Mouse (Mus musculus): ENCODE results near the gene Slc34a3. TPM values are rescaled to one million over a fixed set of nuclear protein-coding genes. Genes with fewer than 3 reads are reported as not detected.
A peak's percentile ranks its signal among the peaks of the same experiment; 100 is the strongest.

Slc34a3 gene
- total and polyA plus RNA-seq, 3 experiments: not detected

GRCm38 (mm10) chr2:25195211-25196156 is 38.7 kb downstream of the Slc34a3 start:
- TF ChIP-seq POLR2AphosphoS2 (IDR thresholded peaks at IDR 0.05; ENCODE audit: low read depth, low read length): no peak
- peak; percentile 54 for TF ChIP-seq TCF12 (IDR thresholded peaks at IDR 0.05; ENCODE audit: low read depth, low read length)
- TF ChIP-seq MEF2A (IDR thresholded peaks at IDR 0.05; ENCODE audit: borderline replicate concordance, low read depth, low read length): peak; percentile 73
- TF ChIP-seq E2F4 (IDR thresholded peaks at IDR 0.05; ENCODE audit: insufficient replicate concordance, low read depth, low read length): no peak
- no peak for TF ChIP-seq PAX5 (IDR thresholded peaks at IDR 0.05; ENCODE audit: low read length)
- TF ChIP-seq CTCF (conservative IDR thresholded peaks at IDR 0.05 in 1 of 2, IDR thresholded peaks at IDR 0.05 in 1 of 2; ENCODE audit: low read depth in 2 of 2, low read length in 2 of 2): no peak
- TF ChIP-seq MXI1 (IDR thresholded peaks at IDR 0.05; ENCODE audit: low read depth, low read length): peak; percentile 68
- TF ChIP-seq MAFK (IDR thresholded peaks at IDR 0.05; ENCODE audit: insufficient replicate concordance, low read length): no peak
- no peak for TF ChIP-seq ZKSCAN1 (IDR thresholded peaks at IDR 0.05; ENCODE audit: borderline replicate concordance, low read depth, low read length)
- TF ChIP-seq HCFC1 (IDR thresholded peaks at IDR 0.05; ENCODE audit: low read depth, low read length): peak; percentile 70
- TF ChIP-seq NELFE (IDR thresholded peaks at IDR 0.05; ENCODE audit: low read depth, low read length): no peak; the same call in 1 of the 2 replicates
- no peak for TF ChIP-seq JUND (conservative IDR thresholded peaks at IDR 0.05; ENCODE audit: low read depth, low read length)
- TF ChIP-seq ELF1 (IDR thresholded peaks at IDR 0.05; ENCODE audit: low read depth, low read length): peak; percentile 95
- TF ChIP-seq EP300 (IDR thresholded peaks at IDR 0.05; ENCODE audit: low read length): no peak; the same call in 1 of the 2 replicates
- no peak for TF ChIP-seq ZNF384 (IDR thresholded peaks at IDR 0.05; ENCODE audit: low read depth, low read length)
- TF ChIP-seq MAZ (IDR thresholded peaks at IDR 0.05; ENCODE audit: low read depth, low read length): peak; percentile 79
- TF ChIP-seq IRF4 (IDR thresholded peaks at IDR 0.05; ENCODE audit: low read depth, low read length): peak; percentile 53
- no peak for TF ChIP-seq TBP (conservative IDR thresholded peaks at IDR 0.05; ENCODE audit: low read depth, low read length)
- TF ChIP-seq SMC3 (IDR thresholded peaks at IDR 0.05; ENCODE audit: low read depth, low read length): no peak
- no peak for TF ChIP-seq GABPA (IDR thresholded peaks at IDR 0.05; ENCODE audit: insufficient replicate concordance, low read depth, low read length)
- no peak for TF ChIP-seq JUN (IDR thresholded peaks at IDR 0.05; ENCODE audit: insufficient read depth, low read depth, low read length)
- peak; percentile 91 for TF ChIP-seq BHLHE40 (IDR thresholded peaks at IDR 0.05; ENCODE audit: low read depth, low read length)
- peak; percentile 53; the same call in 1 of the 2 replicates for TF ChIP-seq ZMIZ1 (IDR thresholded peaks at IDR 0.05; ENCODE audit: low read depth, low read length)
- peak; percentile 48; the same call in 1 of the 2 replicates for TF ChIP-seq UBTF (IDR thresholded peaks at IDR 0.05; ENCODE audit: low read depth, low read length)
- no peak for TF ChIP-seq ZC3H11A (IDR thresholded peaks at IDR 0.05; ENCODE audit: low read depth, low read length)
- peak; percentile 75 for TF ChIP-seq NRF1 (IDR thresholded peaks at IDR 0.05; ENCODE audit: low read depth, low read length)
- no peak for TF ChIP-seq CHD1 (IDR thresholded peaks at IDR 0.05; ENCODE audit: low read depth, low read length)
- TF ChIP-seq USF1 (IDR thresholded peaks at IDR 0.05; ENCODE audit: low read depth, low read length): peak; percentile 77
- TF ChIP-seq MAX (IDR thresholded peaks at IDR 0.05; ENCODE audit: low read length): peak; percentile 82
- peak; percentile 59 for TF ChIP-seq SIN3A (IDR thresholded peaks at IDR 0.05; ENCODE audit: low read length)
- TF ChIP-seq MYC (IDR thresholded peaks at IDR 0.05; ENCODE audit: low read depth, low read length): peak; percentile 78
- TF ChIP-seq KAT2A (IDR thresholded peaks at IDR 0.05; ENCODE audit: insufficient replicate concordance, low read length): no peak
- peak; percentile 74 for TF ChIP-seq ETS1 (conservative IDR thresholded peaks at IDR 0.05; ENCODE audit: low read depth, low read length)
- TF ChIP-seq CHD2 (IDR thresholded peaks at IDR 0.05; ENCODE audit: low read length): peak; percentile 83
- no peak; the same call in 1 of the 2 replicates for TF ChIP-seq RCOR1 (conservative IDR thresholded peaks at IDR 0.05; ENCODE audit: low read depth, low read length)
- TF ChIP-seq POLR2A (IDR thresholded peaks at IDR 0.05; ENCODE audit: low read depth, low read length): peak; percentile 41
- TF ChIP-seq USF2 (conservative IDR thresholded peaks at IDR 0.05; ENCODE audit: low read depth, low read length): no peak; the same call in 1 of the 2 replicates
- no peak for TF ChIP-seq RAD21 (IDR thresholded peaks at IDR 0.05; ENCODE audit: low read depth, low read length)
- Histone ChIP-seq H3K27ac (ENCODE audit: insufficient read depth, low read depth) (peak overlapping the region; percentile 98), H3K27me3 (replicated peaks) (no peaks in the 10 kb centered on the region), H3K4me1 (ENCODE audit: control insufficient read depth in 1 of 2, insufficient read depth in 2 of 2) (peaks cover 14 to 36% of the 10 kb centered on the region in 2 experiments), H3K9ac (ENCODE audit: insufficient read depth, low read depth) (peak overlapping the region; percentile 95), H3K9me3 (replicated peaks; ENCODE audit: low read length) (no peaks in the 10 kb centered on the region), H3K4me3 (replicated peaks in 1 of 3; ENCODE audit: low read depth in 2 of 3, low read length in 2 of 3, poor library complexity in 1 of 3) (peak overlapping the region; percentile 61 to 98 (median 83)), H3K79me2 (replicated peaks; ENCODE audit: control insufficient read depth, extremely low read depth, insufficient read depth, poor library complexity, severe bottlenecking) (peaks cover 16% of the 10 kb centered on the region), H3K4me2 (ENCODE audit: insufficient read depth, low read depth, poor library complexity, severe bottlenecking) (peak overlapping the region; percentile 99), H3K36me3 (replicated peaks in 1 of 2; ENCODE audit: control insufficient read depth in 1 of 2, insufficient read depth in 1 of 2, low read length in 1 of 2) (peaks cover 15 to 49% of the 10 kb centered on the region in 2 experiments)
- dilution Hi-C loops (cut with MboI; ENCODE audit: extremely low pct_ligation_motif_present, extremely low pct_unique_long_range_greater_than_20kb, low sequenced_read_pairs) (no loop called here), in situ Hi-C loops (cut with MboI; ENCODE audit: low pct_ligation_motif_present, low pct_unique_long_range_greater_than_20kb, low sequenced_read_pairs) (no loop called here)
- peak; percentile 96 for DNase-seq (ENCODE audit: extremely low read depth)

Measured in CH12.LX (cell line).